Mouse (Mus musculus) MEL (cell line): ENCODE measurements around the gene Sumf1. TPM values are rescaled to one million over a fixed set of nuclear protein-coding genes. Genes with fewer than 3 reads are reported as not detected.

Experiments
- DNase-seq: peaks from one replicate; pipeline ENCODE4 v3.0.0; 2011; ENCODE audit warnings: low read depth, low spot score
- H3K27ac ChIP-seq: 2 replicates; pipeline ENCODE4 v1.5.1; 2012; ENCODE audit warnings: low read depth, mild to moderate bottlenecking, control low read depth, low read length, moderate library complexity; ENCODE audit not compliant: control insufficient read depth
- H3K27me3 ChIP-seq, 2 experiments: fragments of 150-350 bp in 1 of 2; sonication (generic) in 1 of 2; 2 replicates each; pipeline ENCODE4 v1.6.1; 2012; ENCODE audit warnings: low read length in 2 of 2, mild to moderate bottlenecking in 2 of 2, improper control_type of control experiment in 1 of 2, moderate library complexity in 1 of 2; ENCODE audit not compliant: insufficient read depth in 2 of 2, control insufficient read depth in 1 of 2
- H3K36me3 ChIP-seq, 2 experiments: 2 replicates each; pipeline ENCODE4 v1.6.1; 2012 to 2014; ENCODE audit warnings: low read length in 2 of 2, improper control_type of control experiment in 1 of 2, inconsistent platforms in 1 of 2, mild to moderate bottlenecking in 1 of 2; ENCODE audit not compliant: insufficient read depth in 2 of 2, control insufficient read depth in 1 of 2
- H3K4me1 ChIP-seq, 2 experiments: fragments of 150-350 bp in 1 of 2; sonication (generic) in 1 of 2; 2 replicates each; pipeline ENCODE4 v1.6.1; 2012; ENCODE audit warnings: low read length in 2 of 2, improper control_type of control experiment in 1 of 2, mild to moderate bottlenecking in 1 of 2; ENCODE audit not compliant: insufficient read depth in 2 of 2, control insufficient read depth in 1 of 2
- H3K4me3 ChIP-seq, 2 experiments: fragments of 150-350 bp in 1 of 2; sonication (generic) in 1 of 2; 2 replicates each; pipeline ENCODE4 v1.5.1; 2012; ENCODE audit warnings: low read depth in 2 of 2, low read length in 2 of 2, mild to moderate bottlenecking in 2 of 2, moderate library complexity in 2 of 2, control low read depth in 1 of 2, improper control_type of control experiment in 1 of 2; ENCODE audit not compliant: control insufficient read depth in 1 of 2, insufficient read depth in 1 of 2
- H3K79me2 ChIP-seq: 2 replicates; pipeline ENCODE4 v1.6.1; 2012; ENCODE audit warnings: mild to moderate bottlenecking, low read length, moderate library complexity; ENCODE audit not compliant: control insufficient read depth, poor library complexity, insufficient read depth
- H3K9ac ChIP-seq: 2 replicates; pipeline ENCODE4 v1.6.1; 2012; ENCODE audit warnings: low read depth, mild to moderate bottlenecking, control low read depth, low read length, moderate library complexity; ENCODE audit not compliant: control insufficient read depth, poor library complexity, severe bottlenecking
- H3K9me3 ChIP-seq: fragments of 150-350 bp; sonication (generic); replicated peaks from 2 replicates; pipeline ENCODE4 v1.6.1; 2012; ENCODE audit warnings: mild to moderate bottlenecking, low read length, improper control_type of control experiment, moderate library complexity; ENCODE audit not compliant: insufficient read depth
- CHD1 ChIP-seq: IDR thresholded peaks from 2 replicates; pipeline ENCODE4 v1.6.1; 2012; ENCODE audit warnings: low read depth, mild to moderate bottlenecking, inconsistent platforms, low read length, improper control_type of control experiment
- CHD2 ChIP-seq: IDR thresholded peaks from 2 replicates; pipeline ENCODE4 v1.6.1; 2011; ENCODE audit warnings: low read length, improper control_type of control experiment
- CTCF ChIP-seq, 3 experiments: IDR thresholded peaks in 2 of 3; conservative IDR thresholded peaks in 1 of 3; 2 replicates each; pipeline ENCODE4 v1.5.1; 2011 to 2012; ENCODE audit warnings: low read length in 3 of 3, low read depth in 2 of 3, mild to moderate bottlenecking in 2 of 3, improper control_type of control experiment in 1 of 3, inconsistent platforms in 1 of 3, mixed read lengths in 1 of 3, moderate library complexity in 1 of 3; ENCODE audit not compliant: control insufficient read depth in 1 of 3, insufficient read depth in 1 of 3, poor library complexity in 1 of 3, severe bottlenecking in 1 of 3
- ELF1 ChIP-seq: IDR thresholded peaks from 2 replicates; pipeline ENCODE4 v1.6.1; 2014; ENCODE audit warnings: low read depth, mild to moderate bottlenecking, inconsistent platforms, low read length, improper control_type of control experiment, moderate library complexity
- ETS1 ChIP-seq: IDR thresholded peaks from 2 replicates; pipeline ENCODE4 v1.6.1; 2012; ENCODE audit warnings: low read depth, mild to moderate bottlenecking, inconsistent platforms, low read length, improper control_type of control experiment, moderate library complexity
- HCFC1 ChIP-seq: IDR thresholded peaks from 2 replicates; pipeline ENCODE4 v1.6.1; 2012; ENCODE audit warnings: low read depth, mild to moderate bottlenecking, inconsistent platforms, low read length, improper control_type of control experiment, moderate library complexity
- JUND ChIP-seq: IDR thresholded peaks from 2 replicates; pipeline ENCODE4 v1.6.1; 2011; ENCODE audit warnings: low read depth, mild to moderate bottlenecking, improper control_type of control experiment, low read length
- KAT2A ChIP-seq: conservative IDR thresholded peaks from 2 replicates; pipeline ENCODE4 v1.6.1; 2012; ENCODE audit warnings: low read depth, low read length, improper control_type of control experiment, inconsistent platforms
- MXI1 ChIP-seq: IDR thresholded peaks from 2 replicates; pipeline ENCODE4 v1.6.1; 2011; ENCODE audit warnings: mild to moderate bottlenecking, low read depth, low read length, improper control_type of control experiment
- MYC ChIP-seq: IDR thresholded peaks from 2 replicates; pipeline ENCODE4 v1.6.1; 2011; ENCODE audit warnings: low read depth, mild to moderate bottlenecking, low read length, improper control_type of control experiment, moderate library complexity
- NELFE ChIP-seq: IDR thresholded peaks from 2 replicates; pipeline ENCODE4 v1.6.1; 2011; ENCODE audit warnings: low read depth, low read length, improper control_type of control experiment
- NRF1 ChIP-seq: IDR thresholded peaks from 2 replicates; pipeline ENCODE4 v1.6.1; 2014; ENCODE audit warnings: low read depth, mild to moderate bottlenecking, inconsistent platforms, low read length, improper control_type of control experiment, moderate library complexity; ENCODE audit not compliant: poor library complexity, insufficient read depth, severe bottlenecking
- POLR2A ChIP-seq, 2 experiments: IDR thresholded peaks; 2 replicates each; pipeline ENCODE4 v1.6.1; 2011 to 2012; ENCODE audit warnings: low read length in 2 of 2, mild to moderate bottlenecking in 2 of 2, control low read depth in 1 of 2, improper control_type of control experiment in 1 of 2, low read depth in 1 of 2, moderate library complexity in 1 of 2; ENCODE audit not compliant: control insufficient read depth in 1 of 2, insufficient read depth in 1 of 2, poor library complexity in 1 of 2
- RAD21 ChIP-seq: IDR thresholded peaks from 2 replicates; pipeline ENCODE4 v1.6.1; 2011; ENCODE audit warnings: mild to moderate bottlenecking, low read depth, low read length, improper control_type of control experiment
- SIN3A ChIP-seq: IDR thresholded peaks from 2 replicates; pipeline ENCODE4 v1.6.1; 2012; ENCODE audit warnings: low read length, improper control_type of control experiment, inconsistent platforms
- SMC3 ChIP-seq: IDR thresholded peaks from 2 replicates; pipeline ENCODE4 v1.6.1; 2011; ENCODE audit warnings: low read depth, low read length, improper control_type of control experiment
- TAL1 ChIP-seq: IDR thresholded peaks from 2 replicates; pipeline ENCODE4 v1.6.1; 2012; ENCODE audit warnings: mild to moderate bottlenecking, inconsistent platforms, low read length, moderate library complexity, mixed read lengths
- TBP ChIP-seq: IDR thresholded peaks from 2 replicates; pipeline ENCODE4 v1.8.0; 2011; ENCODE audit warnings: low read depth, low read length, improper control_type of control experiment
- TCF12 ChIP-seq: IDR thresholded peaks from 2 replicates; pipeline ENCODE4 v1.6.1; 2014; ENCODE audit warnings: low read depth, mild to moderate bottlenecking, inconsistent platforms, low read length, improper control_type of control experiment, moderate library complexity
- ZC3H11A ChIP-seq: IDR thresholded peaks from 2 replicates; pipeline ENCODE4 v1.6.1; 2012; ENCODE audit warnings: low read depth, mild to moderate bottlenecking, inconsistent platforms, low read length, improper control_type of control experiment
- ZKSCAN1 ChIP-seq: IDR thresholded peaks from 2 replicates; pipeline ENCODE4 v1.6.1; 2012; ENCODE audit warnings: low read depth, mild to moderate bottlenecking, inconsistent platforms, low read length, improper control_type of control experiment, moderate library complexity
- ZNF384 ChIP-seq: IDR thresholded peaks from 2 replicates; pipeline ENCODE4 v1.6.1; 2012; ENCODE audit warnings: low read depth, mild to moderate bottlenecking, inconsistent platforms, low read length, improper control_type of control experiment
- polyA plus RNA-seq, 2 experiments: library from polyadenylated mRNA; stranded (reverse) in 1 of 2; unstranded in 1 of 2; fragments of >175 nt in 1 of 2; fragments of >200 nt in 1 of 2; gene quantifications; 2 replicates each; pipeline versions ENCODE4 v1.2.1 to v1.2.4; 2012; ENCODE audit warnings: low replicate concordance in 2 of 2, low read depth in 1 of 2; ENCODE audit not compliant: insufficient read length in 2 of 2, insufficient read depth in 1 of 2, missing spikeins in 1 of 2
- total RNA-seq: library from RNA; depleted of rRNA; stranded (reverse); fragments of 300-350 nt; gene quantifications from 2 replicates; pipeline ENCODE4 v1.2.3, GENCODE M21; 2012

Gene Sumf1
- total and polyA plus RNA-seq, 3 experiments: 9.4 to 11.2 TPM; not detected in 1

- peaks cover 13% of the 10 kb centered on the region; the same call in 1 of the 2 replicates for H3K79me2 ChIP-seq
- peaks cover 0 to 16% of the 10 kb centered on the region in 2 experiments; a peak in 3 of 4 replicates for H3K36me3 ChIP-seq
- no peaks in the 10 kb centered on the region for H3K27me3 ChIP-seq
- DNase-seq: peak; percentile 59
- TF ChIP-seq TBP (0 out of 2 replicates have a peak, but pooled peaks have one; percentile 10), CTCF (IDR thresholded peaks at IDR 0.05 in 2 of 3, conservative IDR thresholded peaks at IDR 0.05 in 1 of 3; ENCODE audit: control insufficient read depth in 1 of 3, insufficient read depth in 1 of 3, low read depth in 2 of 3, low read length in 3 of 3, poor library complexity in 1 of 3, severe bottlenecking in 1 of 3) (no peak), MXI1 (peak; percentile 32; the same call in 1 of the 2 replicates)
- H3K9me3 ChIP-seq: no peaks in the 10 kb centered on the region
- peak overlapping the region; percentile 84 for H3K9ac ChIP-seq
- peak overlapping the region; percentile 66 to 89 for H3K4me3 ChIP-seq
- peaks cover 0 to 8% of the 10 kb centered on the region in 2 experiments; a peak in 2 of 4 replicates for H3K4me1 ChIP-seq
- peak overlapping the region; percentile 60 for H3K27ac ChIP-seq
Observed at GRCm38 (mm10) chr6:108214294-108214925, 29.0 kb upstream of the Sumf1 start.

GRCm38 (mm10) chr6:108213481-108214293 lies 28.3 kb upstream of the Sumf1 start:
- Histone ChIP-seq H3K79me2 (peaks cover 13% of the 10 kb centered on the region; the same call in 1 of the 2 replicates), H3K4me1 (peaks cover 0 to 8% of the 10 kb centered on the region in 2 experiments; a peak in 2 of 4 replicates), H3K27ac (peak overlapping the region; percentile 60), H3K27me3 (no peaks in the 10 kb centered on the region), H3K36me3 (peaks cover 0 to 16% of the 10 kb centered on the region in 2 experiments; a peak in 2 of 4 replicates), H3K9ac (peak overlapping the region; percentile 84), H3K9me3 (no peaks in the 10 kb centered on the region), H3K4me3 (peak overlapping the region; percentile 66 to 89)
- DNase-seq: peak; percentile 56
- TF ChIP-seq ZNF384 (peak; percentile 83), CHD1 (peak; percentile 56; the same call in 1 of the 2 replicates), CHD2 (peak; percentile 26; the same call in 1 of the 2 replicates), ELF1 (no peak), ETS1 (0 out of 2 replicates have a peak, but pooled peaks have one; percentile 11), RAD21 (no peak)

GRCm38 (mm10) chr6:108212881-108213295 lies 27.5 kb upstream of the Sumf1 start, which contains the start of gene Itpr1:
Itpr1 (plus strand) TSS chr6:108213096.
- H3K4me3 ChIP-seq: peak within 1 kb of the TSS; percentile 67 to 89
- peak; percentile 99 for DNase-seq
- no peaks in the 10 kb centered on the region for H3K27me3 ChIP-seq
- peaks cover 13% of the 10 kb centered on the region; the same call in 1 of the 2 replicates for H3K79me2 ChIP-seq
- peaks cover 0 to 16% of the 10 kb centered on the region in 2 experiments; a peak in 2 of 4 replicates for H3K36me3 ChIP-seq
- peak within 1 kb of the TSS; percentile 60 for H3K27ac ChIP-seq
- peaks cover 0 to 8% of the 10 kb centered on the region in 2 experiments; a peak in 2 of 4 replicates for H3K4me1 ChIP-seq
- H3K9ac ChIP-seq: peak within 1 kb of the TSS; percentile 84
- H3K9me3 ChIP-seq: no peaks in the 10 kb centered on the region
- TF ChIP-seq NELFE (peak; percentile 99), SMC3 (no peak), CHD2 (no peak), HCFC1 (peak; percentile 99), MXI1 (peak; percentile 99), ZKSCAN1 (no peak), CHD1 (no peak), ELF1 (peak; percentile 78; the same call in 1 of the 2 replicates), KAT2A (peak; percentile 92), CTCF (IDR thresholded peaks at IDR 0.05 in 2 of 3, conservative IDR thresholded peaks at IDR 0.05 in 1 of 3; ENCODE audit: control insufficient read depth in 1 of 3, insufficient read depth in 1 of 3, low read depth in 2 of 3, low read length in 3 of 3, poor library complexity in 1 of 3, severe bottlenecking in 1 of 3) (no peak), ZC3H11A (no peak), NRF1 (peak; percentile 65), MYC (peak; percentile 95), TCF12 (peak; percentile 90), TAL1 (no peak), POLR2A (IDR thresholded peaks at IDR 0.05; ENCODE audit: control insufficient read depth in 1 of 2, insufficient read depth in 1 of 2, low read depth in 1 of 2, low read length in 2 of 2, poor library complexity in 1 of 2) (peak; percentile 93 to 100), JUND (no peak), SIN3A (peak; percentile 94)
